Mouse (Mus musculus): Measurements from ENCODE around the gene Dctn1.
A peak's percentile ranks its signal among the peaks of the same experiment; 100 is the strongest.
"Not testable (repeated sequence)": the region's sequence is repeated elsewhere in the genome, so short reads cannot be mapped to it uniquely, and the experiment has no call there.

Dctn1 gene

GRCm38 (mm10) chr6:83136881-83137575 lies 28.7 kb upstream of the Dctn1 start:
- DNase-seq = peak in 1 of 2 experiments; percentile 21

DNA sequence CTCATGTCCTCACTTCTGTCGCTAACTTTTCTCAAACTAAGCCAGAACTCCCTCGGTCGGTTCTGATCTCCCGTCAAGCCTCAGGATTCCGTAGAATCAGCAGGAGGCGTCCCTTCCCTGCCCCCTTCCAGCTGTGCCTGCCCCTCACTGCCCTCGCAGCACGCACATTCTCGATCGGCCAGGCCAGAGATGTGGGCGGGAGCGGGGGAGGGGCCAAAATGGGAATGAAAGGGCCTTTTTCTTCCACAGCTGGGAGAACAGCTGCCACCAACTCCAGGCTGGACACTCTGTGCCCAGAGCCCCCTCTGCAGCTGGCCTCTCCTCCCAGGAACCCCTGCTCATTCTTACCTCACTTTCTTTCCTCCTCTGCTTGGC lies 28.2 kb upstream of the Dctn1 start:
- no peak for DNase-seq

DNA sequence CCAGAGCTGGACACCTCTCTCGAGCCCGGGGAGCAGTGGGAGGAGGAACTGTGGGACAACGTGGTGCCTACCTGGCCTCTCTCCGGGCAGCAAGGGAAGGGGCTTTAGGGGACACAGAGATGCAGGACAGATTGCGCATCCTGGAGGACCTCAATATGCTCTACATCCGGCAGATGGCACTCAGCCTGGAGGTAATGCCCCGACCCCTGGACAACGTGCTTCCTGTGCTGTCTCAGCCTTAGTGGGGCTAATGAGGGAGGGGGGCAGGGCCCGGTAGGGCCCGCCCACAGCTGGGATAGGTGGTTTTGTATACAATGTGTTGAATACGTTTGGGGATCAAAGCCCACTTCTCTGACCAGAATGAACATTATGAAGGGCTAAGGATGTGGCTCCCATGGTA lies 27.7 kb upstream of the Dctn1 start:
- no peak for DNase-seq

DNA sequence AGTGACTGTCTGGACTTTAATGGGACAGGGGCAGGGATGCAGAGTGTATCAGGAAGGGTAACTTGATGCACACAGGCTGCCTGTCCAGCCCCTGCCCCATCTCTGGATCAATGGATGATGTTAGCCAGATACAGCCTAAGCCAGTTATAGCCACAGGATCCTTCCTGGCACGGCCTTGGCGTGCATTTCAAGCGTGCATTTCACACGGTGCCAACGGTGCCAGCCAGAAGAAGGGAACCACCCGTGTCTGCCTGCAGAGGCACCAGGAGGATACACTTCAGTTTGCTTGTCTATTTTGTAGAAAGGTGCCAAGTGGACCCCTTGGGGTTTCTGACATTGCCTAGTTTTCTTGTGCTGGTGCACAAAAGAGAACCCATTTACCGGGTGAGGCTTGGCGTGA lies 25.7 kb upstream of the Dctn1 start:
- no peak for DNase-seq

GRCm38 (mm10) chr6:83141636-83142035 lies 24.1 kb upstream of the Dctn1 start:
- DNase-seq = no peak

- no peak for DNase-seq
Observed at GRCm38 (mm10) chr6:83142211-83142731, 23.4 kb upstream of the Dctn1 start.

DNA sequence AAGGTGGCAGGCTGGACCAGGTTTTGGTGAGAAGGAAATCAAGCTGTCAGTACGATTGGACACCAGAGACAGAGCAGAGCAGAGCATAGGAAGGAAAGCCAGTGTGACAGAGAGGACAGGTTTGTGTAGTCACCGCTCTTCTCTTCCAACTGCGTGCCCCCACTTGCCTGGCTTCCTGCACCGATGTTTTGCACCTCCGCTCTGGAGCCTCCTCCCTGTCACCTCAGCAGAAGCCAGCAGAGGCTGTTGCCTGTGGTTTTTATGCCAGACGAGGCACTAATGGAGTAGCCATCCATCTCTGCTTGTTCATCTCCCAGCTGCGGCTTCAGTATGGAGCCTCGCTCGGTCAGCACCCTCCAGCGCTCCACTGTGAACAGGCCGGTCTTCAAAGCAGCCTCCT lies 22.8 kb upstream of the Dctn1 start:
- no peak for DNase-seq

DNA sequence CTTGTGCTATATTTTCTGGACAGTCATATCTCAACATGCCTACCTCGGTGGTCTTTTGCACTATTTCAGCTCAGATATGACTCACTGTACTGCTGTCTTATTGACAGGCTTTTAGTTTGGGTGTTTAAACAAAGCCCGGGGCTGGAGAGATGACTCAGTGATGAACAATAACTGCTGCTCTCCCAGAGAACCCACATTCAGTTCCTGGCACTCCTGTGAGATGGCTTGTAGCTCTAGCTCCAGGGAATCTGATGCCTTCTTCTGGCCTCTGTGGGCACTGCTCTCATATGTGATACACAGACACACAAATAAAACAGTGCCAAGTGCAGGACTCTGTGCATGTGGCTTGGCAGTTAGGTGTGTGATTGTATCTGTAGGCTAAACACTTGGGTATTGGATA lies 20.5 kb upstream of the Dctn1 start:
- no peak for DNase-seq

- DNase-seq = no peak
Observed at GRCm38 (mm10) chr6:83145805-83146204, 19.9 kb upstream of the Dctn1 start.

- DNase-seq = no peak
Observed at GRCm38 (mm10) chr6:83147280-83147679, 18.4 kb upstream of the Dctn1 start.

GRCm38 (mm10) chr6:83151721-83152120 lies 14.0 kb upstream of the Dctn1 start:
- no peak for DNase-seq

GRCm38 (mm10) chr6:83153038-83153437 lies 12.7 kb upstream of the Dctn1 start:
- no peak for DNase-seq

DNA sequence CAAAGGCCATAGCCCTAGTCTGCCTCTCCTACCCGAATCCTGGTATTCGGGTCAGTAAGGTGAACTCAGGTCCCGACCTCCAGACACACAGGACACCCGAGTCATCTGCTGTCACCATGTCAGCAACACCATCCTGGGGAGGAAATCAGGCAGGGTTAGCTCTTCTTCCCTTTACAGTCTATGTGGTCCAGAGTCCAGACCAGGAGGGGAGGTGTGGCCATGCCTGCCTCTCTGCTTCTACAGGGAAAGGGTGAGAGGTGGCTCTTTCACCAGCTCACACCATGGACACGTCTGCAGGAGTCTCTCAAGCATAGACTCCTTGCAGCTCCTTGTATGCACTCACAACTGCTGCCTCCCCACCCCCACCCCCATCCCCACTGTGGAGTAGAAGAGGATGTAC lies 12.2 kb upstream of the Dctn1 start:
- DNase-seq = no peak

DNA sequence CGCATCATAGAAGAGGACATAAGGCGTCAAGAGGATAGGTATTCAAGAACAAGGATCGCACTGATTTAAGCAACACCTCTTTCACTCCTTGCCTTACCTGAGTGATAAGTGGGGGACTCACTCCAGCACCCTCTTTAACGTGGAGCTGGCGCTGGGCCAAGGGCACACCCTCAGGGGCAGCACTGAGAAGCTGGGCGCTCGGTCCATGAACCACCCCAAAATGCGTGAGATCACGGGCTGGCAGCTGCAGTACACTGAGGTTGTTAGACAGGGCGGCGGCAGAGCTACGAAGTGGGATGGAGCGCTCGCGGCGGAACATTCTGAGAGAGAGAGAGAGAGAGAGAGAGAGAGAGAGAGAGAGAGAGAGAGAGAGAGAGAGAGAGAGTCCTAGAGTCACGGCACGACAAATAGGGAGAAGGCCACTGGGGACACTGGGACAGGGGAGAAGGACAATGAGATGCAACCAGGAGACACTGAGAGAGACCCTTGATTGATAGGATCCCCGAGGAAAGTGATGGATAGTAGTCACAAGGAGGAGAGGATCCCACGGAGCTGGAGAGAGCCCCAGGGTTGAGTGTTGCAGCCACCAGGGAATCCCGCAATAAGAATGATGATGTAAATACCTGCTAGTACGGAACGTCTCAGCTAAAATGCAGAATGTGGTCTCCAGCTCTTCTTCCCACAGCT lies 10.0 kb upstream of the Dctn1 start:
- DNase-seq = no peak

DNA sequence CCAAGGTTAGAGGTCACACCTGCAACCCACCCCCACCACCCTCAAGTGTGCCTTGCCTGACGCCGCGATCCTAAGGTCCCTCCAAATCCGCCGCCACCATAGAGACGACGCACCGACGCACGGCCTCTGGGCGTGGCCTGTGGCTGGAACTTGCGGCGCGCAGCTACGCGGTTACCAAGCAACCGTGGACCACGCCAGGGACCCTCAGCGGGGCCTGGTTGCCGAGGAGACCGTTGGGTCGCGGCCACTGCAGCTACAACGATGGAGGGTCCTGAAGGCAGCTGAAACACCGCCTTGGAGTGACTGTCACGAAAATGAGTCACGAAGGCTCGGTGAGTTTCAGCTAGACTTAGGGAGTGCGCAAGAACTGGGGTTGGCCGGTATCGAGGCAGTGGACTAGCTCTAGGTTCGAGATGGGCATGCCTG lies 9.4 kb upstream of the Dctn1 start, which contains the start of the genes Wdr54 and 1700003E16Rik:
Wdr54 (minus strand) TSS at position 139 of the 426 bp plus-strand sequence.
1700003E16Rik (plus strand) TSS at position 146 of the 426 bp plus-strand sequence.
- no peak for DNase-seq

DNA sequence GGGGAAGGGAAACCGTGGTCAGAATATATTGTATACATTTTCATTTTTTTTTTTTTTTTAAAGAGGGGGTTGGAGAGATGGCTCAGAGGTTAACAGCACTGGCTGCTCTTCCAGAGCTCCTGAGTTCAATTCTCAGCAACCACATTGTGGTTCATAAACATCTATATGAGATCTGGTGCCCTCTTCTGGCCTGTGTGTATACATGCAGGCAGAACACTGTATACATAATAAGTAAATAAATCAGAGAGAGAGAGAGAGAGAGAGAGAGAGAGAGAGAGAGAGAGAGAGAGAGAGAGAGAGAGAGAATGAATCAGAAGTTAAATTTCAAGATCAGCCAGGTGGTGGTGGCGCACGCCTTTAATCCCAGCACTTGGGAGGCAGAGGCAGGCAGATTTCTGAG lies 6.3 kb upstream of the Dctn1 start:
- DNase-seq = not testable (repeated sequence)

DNA sequence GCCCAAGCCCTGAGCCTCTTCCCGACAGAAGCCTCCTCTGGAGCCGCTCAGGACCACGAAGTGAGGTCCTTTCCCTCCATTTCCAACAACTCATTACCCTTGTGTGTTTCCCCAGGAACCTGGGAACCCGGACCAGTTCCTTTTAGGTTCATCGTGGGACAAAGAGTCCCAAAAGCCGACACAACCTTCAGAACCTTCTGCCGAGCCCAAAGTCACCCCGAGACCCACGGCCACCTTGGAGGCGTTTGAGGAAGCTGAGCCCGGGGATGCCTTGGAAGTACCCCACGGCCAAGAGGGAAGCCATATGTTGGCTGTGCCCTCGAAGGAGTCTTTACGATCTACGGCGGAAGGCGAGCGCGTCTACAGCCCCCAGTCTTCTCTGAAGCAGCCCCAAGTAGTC lies 4.3 kb upstream of the Dctn1 start:
- no peak for DNase-seq

- peak in 1 of 2 experiments; percentile 14 for DNase-seq
Observed at GRCm38 (mm10) chr6:83161921-83162641, 3.6 kb upstream of the Dctn1 start.

DNA sequence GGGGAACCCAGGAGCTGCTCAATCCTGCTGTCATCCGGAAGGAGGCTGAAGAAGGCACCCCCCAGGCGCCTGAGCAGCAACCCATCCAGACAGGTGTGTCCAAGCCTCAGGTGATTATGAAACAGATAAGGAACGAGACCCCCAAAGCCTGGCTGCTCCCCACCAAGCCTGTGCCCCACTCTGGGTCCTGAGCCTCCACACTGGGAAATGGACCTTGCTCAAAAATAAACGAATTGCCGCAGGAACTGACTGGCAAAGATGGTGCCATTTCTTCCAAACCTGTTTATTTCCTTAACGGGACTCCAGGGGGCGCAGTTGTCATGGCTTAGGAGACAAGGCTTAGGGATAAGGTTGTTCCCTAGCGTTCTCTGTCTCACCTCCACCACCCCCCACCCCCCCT lies 3.0 kb upstream of the Dctn1 start:
- peak in 1 of 2 experiments; percentile 26 for DNase-seq

GRCm38 (mm10) chr6:83165026-83165606 lies 604 bp upstream of the Dctn1 start:
- DNase-seq = no peak

DNA sequence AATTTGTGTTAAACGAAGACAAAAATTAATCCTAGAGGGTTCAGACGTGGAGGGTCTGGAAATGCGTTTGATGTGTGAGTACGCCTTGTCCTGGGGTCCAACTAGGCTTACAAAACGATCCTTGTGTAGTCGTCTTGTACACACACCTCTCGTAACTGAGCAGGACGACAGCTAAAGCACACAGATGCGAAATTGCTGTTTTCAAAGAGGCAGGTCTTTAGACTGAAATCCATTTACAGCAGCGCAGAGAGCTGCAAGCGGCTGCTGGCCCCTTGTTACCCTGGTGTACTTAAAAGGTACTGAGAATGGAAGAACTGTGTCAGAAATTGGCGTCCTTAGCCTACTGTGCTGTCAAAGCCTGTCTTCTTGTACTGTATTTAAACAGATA lies 517 bp downstream of the Dctn1 start:
- no peak for DNase-seq

DNA sequence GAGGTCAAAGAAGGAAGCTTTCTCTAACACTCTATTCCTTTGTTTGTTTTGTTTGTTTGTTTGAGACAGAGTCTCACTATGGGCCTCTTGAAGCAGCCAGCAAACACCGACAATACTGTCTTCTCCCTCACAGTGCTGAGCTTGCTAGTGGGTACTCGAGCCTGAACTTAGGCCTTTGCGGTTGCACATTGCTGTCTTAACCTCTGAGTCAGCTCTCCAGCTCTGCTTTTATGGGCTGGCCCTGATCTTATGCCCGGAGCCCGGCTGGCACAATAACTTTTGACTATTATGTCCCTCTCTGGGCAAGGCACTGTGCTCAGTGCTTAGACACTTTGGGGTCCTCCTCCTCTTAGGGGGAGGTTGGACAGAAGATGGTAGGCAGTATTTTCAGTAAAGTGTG lies 4.2 kb downstream of the Dctn1 start:
- no peak for DNase-seq

DNA sequence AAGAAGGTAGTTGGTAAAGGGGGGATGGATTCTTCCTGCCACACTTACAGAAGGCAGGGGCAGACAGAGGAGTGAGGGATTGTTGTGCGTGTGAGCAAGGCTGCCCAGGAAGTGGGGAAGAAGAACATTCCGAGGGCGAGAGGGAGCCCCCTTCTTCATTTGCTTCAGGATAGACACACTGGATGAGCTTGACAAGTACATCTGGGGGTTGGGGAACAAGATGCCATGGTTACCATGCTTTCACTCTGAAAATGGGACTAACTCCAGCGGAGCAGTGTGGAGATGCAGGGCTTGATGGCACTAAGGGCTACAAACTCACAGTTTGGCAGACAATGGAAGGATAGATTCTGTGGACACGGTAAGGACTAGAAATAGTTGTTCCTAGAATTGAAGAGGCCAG lies 5.3 kb downstream of the Dctn1 start:
- DNase-seq = no peak
